Mouse (Mus musculus) myocyte (in vitro differentiated cells): ENCODE data around the gene Cyp4f40. TPM values are rescaled to one million over a fixed set of nuclear protein-coding genes. Genes with fewer than 3 reads are reported as not detected.
"Not testable (repeated sequence)": the region's sequence is repeated elsewhere in the genome, so short reads cannot be mapped to it uniquely, and the experiment has no call there.

Experiments
- H3K27me3 ChIP-seq: one replicate; pipeline ENCODE4 v1.6.1; 2011; ENCODE audit not compliant: control insufficient read depth, insufficient read depth, insufficient read length
- H3K36me3 ChIP-seq: one replicate; pipeline ENCODE4 v1.6.1; 2011; ENCODE audit not compliant: control insufficient read depth, insufficient read depth
- H3K4me2 ChIP-seq: one replicate; pipeline ENCODE4 v1.6.1; 2011; ENCODE audit warnings: low read depth, control low read depth
- H3K4me3 ChIP-seq: one replicate; pipeline ENCODE4 v1.5.1; 2011; ENCODE audit warnings: mild to moderate bottlenecking, control low read depth, moderate library complexity
- H3K79me2 ChIP-seq: one replicate; pipeline ENCODE4 v1.6.1; 2011; ENCODE audit not compliant: control insufficient read depth, insufficient read depth
- H3ac ChIP-seq: one replicate; pipeline ENCODE4 v1.6.1; 2011; ENCODE audit not compliant: control insufficient read depth, insufficient read length
- CEBPB ChIP-seq: IDR thresholded peaks from 2 replicates; pipeline ENCODE4 v1.6.1; 2011; ENCODE audit warnings: mild to moderate bottlenecking, moderate library complexity; ENCODE audit not compliant: poor library complexity, insufficient read depth, severe bottlenecking
- E2F4 ChIP-seq: IDR thresholded peaks from one replicate; pipeline ENCODE4 v1.6.1; 2011; ENCODE audit warnings: mild to moderate bottlenecking, control low read depth, moderate library complexity; ENCODE audit not compliant: insufficient read depth
- MAX ChIP-seq: IDR thresholded peaks from one replicate; pipeline ENCODE4 v1.6.1; 2011; ENCODE audit warnings: low read depth, mild to moderate bottlenecking, control low read depth
- MYOD1 ChIP-seq, 3 experiments: IDR thresholded peaks; one replicate each; pipeline ENCODE4 v1.6.1; 2011; ENCODE audit warnings: control low read depth in 2 of 3, low read depth in 2 of 3, mild to moderate bottlenecking in 2 of 3, moderate library complexity in 1 of 3; ENCODE audit not compliant: insufficient read length in 2 of 3, control insufficient read depth in 1 of 3
- MYOG ChIP-seq, 3 experiments: IDR thresholded peaks; one replicate each; pipeline ENCODE4 v1.6.1; 2011; ENCODE audit warnings: control low read depth in 2 of 3, low read depth in 2 of 3, mild to moderate bottlenecking in 2 of 3; ENCODE audit not compliant: insufficient read length in 2 of 3, control insufficient read depth in 1 of 3, insufficient read depth in 1 of 3
- POLR2A ChIP-seq: IDR thresholded peaks from one replicate; pipeline ENCODE4 v1.6.1; 2011; ENCODE audit warnings: low read depth, mild to moderate bottlenecking, control low read depth, moderate library complexity; ENCODE audit not compliant: insufficient read length
- POLR2AphosphoS2 ChIP-seq: IDR thresholded peaks from one replicate; pipeline ENCODE4 v1.6.1; 2011; ENCODE audit warnings: low read depth, control low read depth; ENCODE audit not compliant: insufficient read length
- REST ChIP-seq: IDR thresholded peaks from one replicate; pipeline ENCODE4 v1.6.1; 2011; ENCODE audit warnings: mild to moderate bottlenecking, control low read depth, moderate library complexity; ENCODE audit not compliant: insufficient read depth, insufficient read length
- SRF ChIP-seq: IDR thresholded peaks from one replicate; pipeline ENCODE4 v1.6.1; 2011; ENCODE audit warnings: low read depth; ENCODE audit not compliant: control insufficient read depth, insufficient read length
- TCF12 ChIP-seq: IDR thresholded peaks from one replicate; pipeline ENCODE4 v1.6.1; 2011; ENCODE audit warnings: mild to moderate bottlenecking, control low read depth; ENCODE audit not compliant: poor library complexity, insufficient read depth, severe bottlenecking
- TCF3 ChIP-seq: IDR thresholded peaks from one replicate; pipeline ENCODE4 v1.6.1; 2011; ENCODE audit warnings: low read depth, control low read depth; ENCODE audit not compliant: insufficient read length
- USF1 ChIP-seq: IDR thresholded peaks from one replicate; pipeline ENCODE4 v1.6.1; 2011; ENCODE audit warnings: low read depth, mild to moderate bottlenecking, control low read depth, moderate library complexity
- polyA plus RNA-seq: library from polyadenylated mRNA; unstranded; fragments of >200 nt; fragmentation: generic; extraction: Trizol; gene quantifications from one replicate; pipeline ENCODE4 v1.2.1, GENCODE M21; 2012; ENCODE audit warnings: missing spikeins

Cyp4f40 gene
- polyA plus RNA-seq, 1 experiment, result 1.9 TPM

DNA sequence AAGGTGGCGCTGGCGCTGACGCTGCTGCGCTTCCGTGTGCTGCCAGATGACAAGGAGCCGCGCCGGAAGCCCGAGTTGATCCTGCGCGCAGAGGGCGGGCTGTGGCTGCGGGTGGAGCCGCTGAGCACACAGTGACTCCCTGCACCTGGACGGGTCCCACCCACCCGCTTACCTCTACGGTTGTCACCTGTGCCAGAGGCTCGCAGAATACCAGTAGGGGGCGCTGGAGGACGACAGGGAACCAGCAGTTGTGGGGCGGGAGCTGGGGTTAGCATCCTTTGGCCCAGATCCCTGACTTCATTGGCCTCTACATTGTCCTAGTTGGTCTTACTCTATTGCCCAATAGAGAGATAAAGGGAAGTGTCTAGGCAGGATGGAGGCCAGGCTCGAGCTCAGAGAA, 44.1 kb downstream of the Cyp4f40 start:
- H3K27me3 ChIP-seq, result no peaks in the 10 kb centered on the region
- no peak for TF ChIP-seq REST
- no peak for TF ChIP-seq TCF3
- H3K4me2 ChIP-seq, result no peak overlapping the region
- no peaks in the 10 kb centered on the region for H3K36me3 ChIP-seq
- no peak overlapping the region for H3ac ChIP-seq
- no peak overlapping the region for H3K4me3 ChIP-seq
- H3K79me2 ChIP-seq, result no peaks in the 10 kb centered on the region

DNA sequence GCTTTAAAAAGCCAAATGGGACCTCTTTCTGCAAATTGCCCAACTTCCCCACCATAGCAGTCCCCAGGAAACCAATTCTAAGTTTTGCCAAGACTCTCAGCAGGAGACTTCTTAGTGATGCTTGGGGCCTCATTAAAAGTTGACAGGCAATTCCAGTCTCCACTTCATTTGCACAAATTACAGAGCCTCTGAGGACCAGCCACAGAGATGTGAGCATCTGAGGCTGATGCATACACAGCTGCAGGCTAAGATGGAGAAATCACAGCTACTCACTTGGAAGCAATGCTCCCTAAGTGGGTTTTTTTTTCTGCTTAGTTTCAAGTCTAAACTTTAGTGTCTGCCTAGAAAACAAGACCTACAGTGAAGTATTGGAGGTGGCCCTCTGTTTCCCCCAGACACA, 51.8 kb downstream of the Cyp4f40 start:
- not testable (repeated sequence) for H3K36me3 ChIP-seq, H3K4me3 ChIP-seq, H3K4me2 ChIP-seq, H3ac ChIP-seq, H3K27me3 ChIP-seq, H3K79me2 ChIP-seq

DNA sequence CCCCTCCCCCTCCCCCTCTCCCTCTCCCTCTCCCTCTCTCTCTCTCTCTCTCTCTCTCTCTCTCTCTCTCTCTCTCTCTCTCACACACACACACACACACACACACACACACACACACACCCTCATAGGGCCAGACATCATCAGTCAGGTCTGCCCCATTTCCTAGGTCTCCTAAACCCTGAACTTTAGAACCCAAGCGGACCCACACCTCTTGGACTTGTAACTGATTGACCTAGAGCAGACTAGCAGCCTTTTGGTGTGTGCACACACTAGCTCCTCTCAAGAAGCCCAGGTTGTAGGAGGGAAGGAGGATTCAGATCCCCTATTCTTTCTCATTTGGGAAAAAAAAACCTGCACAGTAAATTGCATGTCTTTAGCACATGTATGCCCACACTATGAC, 63.5 kb downstream of the Cyp4f40 start:
- not testable (repeated sequence) for H3K4me3 ChIP-seq, H3ac ChIP-seq, H3K79me2 ChIP-seq, H3K27me3 ChIP-seq, H3K4me2 ChIP-seq, H3K36me3 ChIP-seq

DNA sequence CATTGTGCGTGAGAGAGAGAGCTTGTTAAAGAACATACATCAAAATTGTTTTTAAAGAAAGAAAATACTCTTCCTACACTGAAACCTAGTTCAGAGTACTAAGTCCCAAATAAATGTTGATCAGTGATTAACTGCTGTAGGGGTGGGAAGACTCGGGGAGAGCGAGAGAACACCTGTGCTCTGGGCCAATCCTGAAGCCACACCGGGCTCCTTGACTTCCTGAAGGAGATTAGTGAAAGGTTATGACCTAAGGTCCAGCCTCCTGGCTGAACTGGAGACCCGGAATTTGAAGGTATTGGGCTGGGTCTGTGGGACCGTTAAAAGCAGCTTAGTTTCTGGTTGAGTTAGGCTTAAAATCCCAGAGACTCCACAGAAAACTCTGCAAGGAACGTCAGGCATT, 64.1 kb downstream of the Cyp4f40 start:
- Histone ChIP-seq H3K27me3 (no peaks in the 10 kb centered on the region), H3K79me2 (no peaks in the 10 kb centered on the region), H3ac (no peak overlapping the region), H3K4me2 (no peak overlapping the region), H3K36me3 (no peaks in the 10 kb centered on the region), H3K4me3 (no peak overlapping the region)
- TF ChIP-seq CEBPB, result no peak
- TF ChIP-seq USF1, result no peak
- no peak for TF ChIP-seq MAX
- no peak for TF ChIP-seq REST
- no peak for TF ChIP-seq POLR2A
- TF ChIP-seq SRF, result no peak
- no peak for TF ChIP-seq MYOG (IDR thresholded peaks at IDR 0.05; ENCODE audit: control insufficient read depth in 1 of 3, insufficient read depth in 1 of 3, insufficient read length in 2 of 3, low read depth in 2 of 3)
- TF ChIP-seq POLR2AphosphoS2, result no peak
- TF ChIP-seq TCF3, result no peak
- no peak for TF ChIP-seq E2F4
- TF ChIP-seq MYOD1 (IDR thresholded peaks at IDR 0.05; ENCODE audit: control insufficient read depth in 1 of 3, insufficient read length in 2 of 3, low read depth in 2 of 3), result no peak
- TF ChIP-seq TCF12, result no peak

DNA sequence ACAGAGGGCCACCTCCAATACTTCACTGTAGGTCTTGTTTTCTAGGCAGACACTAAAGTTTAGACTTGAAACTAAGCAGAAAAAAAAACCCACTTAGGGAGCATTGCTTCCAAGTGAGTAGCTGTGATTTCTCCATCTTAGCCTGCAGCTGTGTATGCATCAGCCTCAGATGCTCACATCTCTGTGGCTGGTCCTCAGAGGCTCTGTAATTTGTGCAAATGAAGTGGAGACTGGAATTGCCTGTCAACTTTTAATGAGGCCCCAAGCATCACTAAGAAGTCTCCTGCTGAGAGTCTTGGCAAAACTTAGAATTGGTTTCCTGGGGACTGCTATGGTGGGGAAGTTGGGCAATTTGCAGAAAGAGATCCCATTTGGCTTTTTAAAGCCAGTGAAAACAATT, 67.7 kb downstream of the Cyp4f40 start:
- not testable (repeated sequence) for H3ac ChIP-seq, H3K27me3 ChIP-seq, H3K4me2 ChIP-seq, H3K36me3 ChIP-seq, H3K4me3 ChIP-seq, H3K79me2 ChIP-seq

Other genes with a start within 250 kb of the Cyp4f40 start
- not detected for gene Pglyrp2, start 234.7 kb upstream of the Cyp4f40 start, polyA plus RNA-seq
- gene Cyp4f39, start 206.2 kb upstream of the Cyp4f40 start, polyA plus RNA-seq, result 0.07 TPM
- gene Cyp4f17, start 152.8 kb upstream of the Cyp4f40 start, polyA plus RNA-seq, result 1.8 TPM
- gene Cyp4f16, start 122.3 kb upstream of the Cyp4f40 start, polyA plus RNA-seq, result 12.0 TPM
- not detected for gene Cyp4f37, start 37.6 kb upstream of the Cyp4f40 start, polyA plus RNA-seq
- gene Cyp4f15, start 26.7 kb downstream of the Cyp4f40 start, polyA plus RNA-seq, result not detected
- 1.7 TPM for gene Zfp871, start 129.4 kb downstream of the Cyp4f40 start, polyA plus RNA-seq
- gene Zfp811, start 151.0 kb downstream of the Cyp4f40 start, polyA plus RNA-seq, result 0.02 TPM
- gene Zfp799, start 171.4 kb downstream of the Cyp4f40 start, polyA plus RNA-seq, result 1.4 TPM
- 0.91 TPM for gene Zfp870, start 232.7 kb downstream of the Cyp4f40 start, polyA plus RNA-seq